Mouse (Mus musculus) gastrocnemius, adult 2 months (tissue): Measurements from ENCODE around the gene Zfp68. TPM values are rescaled to one million over a fixed set of nuclear protein-coding genes. Genes with fewer than 3 reads are reported as not detected.

Experiments
- DNase-seq: peaks from one replicate; pipeline ENCODE4 v3.0.0; 2022
- H3K27ac ChIP-seq: fragments of 200-600 bp; 2 replicates; pipeline ENCODE4 v1.8.1; 2022; ENCODE audit warnings: mild to moderate bottlenecking
- H3K4me3 ChIP-seq: fragments of 200-600 bp; 2 replicates; pipeline ENCODE4 v1.8.1; 2022; ENCODE audit warnings: mild to moderate bottlenecking, moderate library complexity
- CTCF ChIP-seq: fragments of 200-600 bp; IDR thresholded peaks from 2 replicates; pipeline ENCODE4 v1.8.1; 2022; ENCODE audit warnings: antibody characterized with exemption, mild to moderate bottlenecking, moderate library complexity
- intact Hi-C: fragments of 180-260 bp; cut with DNase I; formaldehyde crosslinking; loops from one replicate; pipeline ENCODE4 v1.15.1; 2025
- long read RNA-seq, 2 experiments: library from polyadenylated mRNA; stranded (forward); transcript quantifications; one replicate each; pipeline ENCODE4 v2.0.0; 2021
- total RNA-seq, 2 experiments: library from RNA; stranded (reverse); gene quantifications; 2 replicates each; pipeline ENCODE4 v1.2.3; 2021

Zfp68 gene
- total RNA-seq, result 10 to 100 TPM; 16.7 to 17.4 TPM
- long read RNA-seq, experiment 1, full-length matches to known transcripts, result 39 of 44 reads
- long read RNA-seq, experiment 1, partial matches to known transcripts, result 0 of 44 reads
- long read RNA-seq, experiment 1, other reads (novel, unspliced or antisense), result 5 of 44 reads
- long read RNA-seq, experiment 2, full-length matches to known transcripts, result 38 of 42 reads
- long read RNA-seq, experiment 2, partial matches to known transcripts, result 0 of 42 reads
- long read RNA-seq, experiment 2, other reads (novel, unspliced or antisense), result 4 of 42 reads

DNA sequence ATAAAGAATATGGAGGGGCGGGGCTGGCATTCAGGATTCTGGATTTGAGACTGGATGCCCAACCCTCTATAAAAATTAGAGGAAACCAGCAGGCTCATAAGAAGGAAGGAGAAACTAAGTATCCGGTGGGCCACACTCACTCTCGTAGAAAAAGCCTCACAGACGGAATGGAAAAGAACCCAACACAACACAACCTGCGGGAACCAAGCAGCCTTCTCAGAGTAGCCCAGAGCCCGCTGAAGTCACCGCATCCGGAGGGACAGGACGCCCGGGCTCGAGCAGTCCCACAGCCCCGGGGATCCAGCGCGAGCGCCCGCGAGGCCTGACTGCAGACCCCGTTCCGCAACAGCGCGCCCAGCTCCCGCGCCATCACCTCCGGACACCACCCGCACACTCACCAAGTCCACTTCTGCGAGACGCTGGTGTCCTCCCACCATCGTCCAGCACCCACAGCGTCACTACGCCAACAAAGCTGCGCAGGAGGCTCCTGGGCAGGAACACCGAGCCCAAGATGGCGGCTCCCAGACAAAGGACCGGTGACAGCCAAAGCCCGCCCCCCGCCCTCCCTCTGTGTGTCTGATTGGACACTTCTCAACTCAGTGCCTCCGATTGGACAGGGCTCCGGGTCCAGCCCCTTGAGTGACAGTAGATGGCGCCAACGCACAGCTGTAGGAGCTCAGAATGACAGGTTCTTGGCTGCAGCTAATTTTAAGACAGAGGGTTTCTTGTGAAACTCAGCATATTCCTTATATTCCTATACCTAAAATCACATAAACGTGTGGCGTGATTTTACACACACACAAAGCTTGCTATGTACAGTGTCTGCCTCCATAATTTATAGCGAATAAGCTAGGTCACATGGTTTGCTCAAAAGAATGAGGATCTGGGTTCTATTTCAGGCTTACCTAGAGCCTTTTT, at the start of gene Zfp68:
Gene Zfp68 (minus strand): TSS at position 551 of the 918 bp plus-strand sequence.
- TF ChIP-seq CTCF, result peak; percentile 57
- peak; percentile 95 for DNase-seq
- peak within 1 kb of the TSS; percentile 98 for H3K27ac ChIP-seq
- intact Hi-C loops, result no loop called here
- peak within 1 kb of the TSS; percentile 83 for H3K4me3 ChIP-seq

DNA sequence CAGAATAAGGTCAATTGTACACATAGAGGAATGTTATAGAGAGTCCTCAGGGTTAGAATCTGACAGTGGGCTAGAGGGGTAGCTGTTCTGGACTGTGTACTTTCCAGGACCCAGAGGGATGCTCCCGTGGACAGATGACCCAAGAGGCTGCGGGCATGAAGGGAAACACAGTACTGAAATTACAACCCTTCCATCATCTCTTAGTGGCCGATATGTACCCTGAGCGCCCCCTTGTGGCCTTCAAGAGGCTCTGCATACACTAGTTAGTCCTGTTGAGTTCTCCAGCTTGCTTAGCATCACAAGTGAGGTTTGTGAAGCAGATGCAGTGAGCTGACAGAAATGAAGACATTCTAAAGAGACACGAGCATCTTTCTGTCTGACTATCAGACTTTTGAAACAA, 39.4 kb upstream of the Zfp68 start:
- DNase-seq, result peak; percentile 40
- peak; percentile 83 for TF ChIP-seq CTCF

DNA sequence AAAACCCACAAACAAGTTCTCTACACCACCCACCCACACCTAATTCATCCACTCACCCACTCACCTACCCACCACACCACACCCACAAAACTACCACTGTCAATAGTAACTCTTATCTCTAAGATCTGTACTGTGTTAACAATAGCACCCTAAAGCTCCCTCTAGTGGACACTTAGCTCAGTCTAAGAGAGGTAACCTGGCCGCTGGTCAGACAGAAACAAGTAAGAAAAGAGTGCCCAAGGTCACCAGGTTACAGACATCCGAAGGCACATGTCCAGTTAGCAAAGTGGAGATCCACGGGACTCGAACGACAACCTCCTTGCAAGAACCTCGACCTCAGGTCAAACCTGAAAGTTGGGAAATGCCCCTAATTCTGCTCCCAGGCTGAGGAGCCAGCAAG, 38.3 kb upstream of the Zfp68 start:
- no peak overlapping the region for H3K4me3 ChIP-seq
- H3K27ac ChIP-seq, result no peak overlapping the region
- intact Hi-C loops, result no loop called here
- TF ChIP-seq CTCF, result peak; percentile 79
- DNase-seq, result no peak

More for the DNA sequence above, 39.4 kb upstream of the Zfp68 start:
- intact Hi-C loops, result no loop called here
- Histone ChIP-seq H3K27ac (no peak overlapping the region), H3K4me3 (no peak overlapping the region)

DNA sequence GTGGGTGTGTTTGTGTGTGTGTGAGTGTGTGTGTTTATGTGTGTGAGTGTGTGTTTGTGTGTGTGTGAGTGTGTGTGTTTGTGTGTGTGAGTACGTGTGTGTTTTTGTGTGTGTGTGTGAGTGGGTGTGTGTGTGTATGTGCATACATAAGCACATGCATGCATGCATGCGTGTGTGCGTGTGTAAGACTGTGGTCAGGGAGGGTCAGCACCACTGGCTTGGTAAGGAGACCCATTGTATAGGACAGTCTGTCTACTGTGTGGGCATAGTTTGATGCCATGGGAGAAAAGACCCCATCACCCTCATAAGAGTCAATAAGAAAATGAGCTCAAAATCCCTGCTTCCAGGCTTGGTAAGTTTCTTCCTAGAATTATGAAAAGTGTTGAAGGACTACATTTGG, 37.8 kb upstream of the Zfp68 start:
- no peak for TF ChIP-seq CTCF
- H3K4me3 ChIP-seq, result no peak overlapping the region
- intact Hi-C loops, result no loop called here
- H3K27ac ChIP-seq, result no peak overlapping the region
- no peak for DNase-seq

DNA sequence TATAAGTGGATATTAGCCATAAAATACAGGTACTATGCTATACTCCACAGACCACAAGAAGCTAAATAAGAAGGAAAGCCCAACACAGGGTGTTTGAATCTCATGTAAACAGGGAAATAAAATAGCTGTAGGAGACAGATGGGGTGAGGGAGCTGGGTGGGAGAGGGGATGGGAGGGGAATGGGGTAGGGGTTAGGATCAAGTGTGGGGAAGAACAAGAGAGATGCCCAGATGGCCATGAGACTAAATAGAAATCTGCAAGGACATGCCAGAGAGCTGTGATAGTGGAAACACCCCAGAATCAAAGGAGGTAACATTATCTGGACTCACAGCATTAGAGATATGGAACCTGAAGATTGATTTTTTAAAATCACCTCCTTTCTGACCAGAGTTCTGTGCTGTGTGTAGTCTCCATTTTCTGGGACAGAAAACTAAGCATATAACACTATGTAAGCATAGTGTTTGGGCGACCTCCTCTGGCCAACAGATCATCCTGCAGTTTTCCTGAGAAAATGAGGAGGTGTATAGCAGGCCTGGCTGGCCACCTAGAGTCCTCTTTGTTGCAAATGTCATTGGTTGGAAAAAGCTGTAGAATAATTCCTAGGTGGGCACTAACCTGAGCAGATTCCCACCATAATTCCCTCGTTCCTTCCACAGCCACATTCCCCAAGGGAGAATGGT, 37.1 kb upstream of the Zfp68 start:
- H3K4me3 ChIP-seq, result no peak overlapping the region
- intact Hi-C loops, result no loop called here
- DNase-seq, result peak; percentile 39
- no peak overlapping the region for H3K27ac ChIP-seq
- TF ChIP-seq CTCF, result peak; percentile 84

DNA sequence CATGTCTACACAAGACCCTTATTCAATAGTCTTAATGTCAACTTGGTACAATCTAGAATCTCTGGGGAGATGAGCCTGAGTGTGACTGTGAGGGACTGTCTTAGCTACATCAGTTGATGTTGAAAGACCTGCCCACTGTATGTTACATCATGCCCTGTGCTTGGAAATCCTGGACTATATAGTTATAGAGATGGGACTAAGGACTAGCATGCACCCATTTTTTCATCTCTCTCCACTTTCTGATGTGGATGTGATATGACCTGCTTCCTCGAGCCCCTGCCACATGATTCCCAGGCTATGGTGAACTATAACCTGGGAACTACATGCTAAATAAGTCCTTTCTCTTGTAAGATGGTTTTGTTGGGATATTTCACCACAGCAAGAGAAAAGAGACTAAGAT, 33.4 kb upstream of the Zfp68 start:
- no peak for DNase-seq
- TF ChIP-seq CTCF, result no peak
- Histone ChIP-seq H3K4me3 (no peak overlapping the region), H3K27ac (no peak overlapping the region)
- intact Hi-C loops, result no loop called here

DNA sequence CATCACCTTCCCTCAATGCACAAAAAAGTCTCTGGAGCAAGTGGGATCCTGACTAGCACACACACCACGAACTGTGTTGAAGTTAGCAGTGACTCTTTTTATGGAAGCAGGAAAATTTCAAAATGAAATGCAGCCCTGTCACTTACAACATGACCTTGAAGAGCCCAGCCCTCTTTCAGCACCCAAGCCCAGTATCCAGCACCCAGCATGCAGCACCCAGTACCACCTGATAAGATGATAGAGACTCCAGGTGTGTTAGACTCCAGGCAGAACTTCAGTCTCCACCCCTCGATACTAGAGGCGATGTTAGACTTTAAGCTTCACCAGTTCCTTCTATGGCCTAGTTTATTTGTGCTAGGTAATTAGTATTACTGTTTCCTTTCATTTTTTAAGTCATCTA, 22.2 kb upstream of the Zfp68 start:
- intact Hi-C loops, result no loop called here
- no peak for DNase-seq
- Histone ChIP-seq H3K4me3 (no peak overlapping the region), H3K27ac (no peak overlapping the region)
- no peak for TF ChIP-seq CTCF

DNA sequence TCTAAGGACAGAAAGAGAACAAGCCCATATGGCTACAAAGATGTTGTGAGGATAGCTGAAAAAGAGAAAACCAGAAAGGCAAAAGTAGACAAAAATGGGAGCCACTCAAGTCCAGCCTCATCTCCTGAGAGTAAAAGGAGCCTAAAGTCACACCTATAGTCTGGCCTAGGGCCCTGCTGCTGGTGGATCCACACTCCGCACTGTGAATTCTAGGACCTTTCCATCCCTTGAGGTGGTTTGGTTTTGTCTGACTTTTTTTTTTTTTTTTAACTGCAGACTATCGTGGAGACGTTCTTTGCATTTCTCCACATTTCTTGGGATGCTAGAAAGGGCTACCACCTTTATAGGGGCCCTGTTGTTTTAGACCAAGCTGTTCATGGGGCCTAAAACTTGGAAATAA, 21.5 kb upstream of the Zfp68 start:
- H3K4me3 ChIP-seq, result no peak overlapping the region
- TF ChIP-seq CTCF, result no peak
- DNase-seq, result no peak
- intact Hi-C loops, result no loop called here
- H3K27ac ChIP-seq, result no peak overlapping the region

DNA sequence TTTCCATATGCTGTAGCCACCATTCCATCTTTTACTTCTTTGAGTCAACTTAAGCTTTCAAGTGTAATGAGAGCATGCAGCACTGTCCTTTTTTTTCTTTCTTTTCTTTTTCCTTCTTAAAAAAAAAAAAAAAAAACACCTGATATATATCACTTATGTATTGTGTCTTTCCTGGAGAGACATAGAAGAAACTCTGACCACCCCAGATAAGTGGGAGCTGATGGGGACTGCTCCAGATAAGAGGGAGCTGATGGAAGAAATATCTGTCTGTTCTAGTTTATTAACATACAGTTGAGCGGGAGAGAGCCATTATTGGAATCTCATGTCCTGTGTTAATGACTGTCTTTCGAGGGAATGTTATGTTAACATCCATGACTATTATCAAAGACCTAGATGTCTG, 16.9 kb upstream of the Zfp68 start:
- H3K27ac ChIP-seq, result no peak overlapping the region
- no peak for DNase-seq
- H3K4me3 ChIP-seq, result no peak overlapping the region
- TF ChIP-seq CTCF, result no peak
- intact Hi-C loops, result no loop called here

DNA sequence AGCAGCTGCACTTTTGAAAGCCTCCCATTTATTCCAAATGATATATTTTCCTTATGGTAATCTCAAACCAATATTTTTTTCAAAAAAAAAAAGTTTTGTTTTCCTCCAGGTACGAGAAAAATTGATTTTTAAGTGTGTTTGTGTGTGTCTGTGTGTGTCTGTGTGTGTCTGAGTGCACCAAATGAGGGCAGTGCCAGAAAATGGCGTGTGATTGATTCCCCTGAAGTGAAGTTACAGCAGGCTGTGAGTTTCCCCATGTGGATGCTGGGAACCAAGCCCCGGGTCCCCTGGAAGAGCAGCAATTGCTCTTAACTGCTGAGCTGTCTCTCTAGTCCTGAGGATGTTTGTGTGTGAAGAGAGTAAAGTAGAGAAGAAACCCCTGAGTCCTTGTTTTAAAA, 3.9 kb upstream of the Zfp68 start:
- Histone ChIP-seq H3K27ac (peak overlapping the region; percentile 89; the same call in 1 of the 2 replicates), H3K4me3 (peak overlapping the region; percentile 91)
- intact Hi-C loops, result no loop called here
- DNase-seq, result no peak
- no peak for TF ChIP-seq CTCF

DNA sequence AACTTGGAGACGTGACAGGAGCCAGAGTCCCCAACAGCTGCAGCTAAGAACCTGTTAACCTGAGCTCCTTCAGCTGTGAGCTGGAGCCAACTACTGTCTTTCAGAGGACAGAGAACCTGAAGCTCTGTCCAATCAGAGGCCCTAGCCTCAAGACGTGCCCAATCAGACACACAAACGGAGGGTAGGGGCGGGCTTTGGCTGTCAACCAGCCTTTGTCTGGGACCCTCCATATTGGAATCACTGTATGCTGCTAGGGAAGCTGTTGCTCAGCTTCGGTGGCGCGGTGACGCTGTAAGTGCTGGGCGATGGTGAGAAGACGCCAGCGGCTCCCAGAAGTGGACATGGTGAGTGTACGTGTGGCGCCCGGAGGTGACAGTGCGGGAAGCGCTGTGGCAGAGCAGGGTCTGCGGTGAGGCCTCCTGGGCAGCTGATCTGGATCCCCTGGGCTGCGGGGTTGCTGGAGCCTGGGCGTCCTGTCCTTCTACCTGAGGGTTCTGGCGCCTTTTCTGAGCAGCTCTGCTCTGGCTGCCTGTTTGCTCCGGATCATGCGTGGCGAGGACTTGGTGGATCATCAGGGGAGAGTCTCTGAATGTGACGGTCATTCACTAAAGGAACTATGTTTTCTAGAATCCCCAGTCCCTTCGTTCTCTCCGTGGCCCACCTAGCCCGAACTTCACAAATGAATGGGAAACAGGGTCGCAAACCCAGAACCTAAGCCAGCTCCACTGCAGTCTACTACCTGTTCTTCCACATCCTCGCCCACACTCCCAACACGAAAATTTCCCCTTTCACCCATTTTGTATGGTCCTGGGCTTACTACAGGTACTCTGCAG, 3.3 kb upstream of the Zfp68 start, which contains the start of gene A430033K04Rik:
Gene A430033K04Rik (plus strand): TSS at position 215 of the 833 bp plus-strand sequence.
- no peak for TF ChIP-seq CTCF
- H3K27ac ChIP-seq, result peak within 1 kb of the TSS; percentile 89
- peak within 1 kb of the TSS; percentile 91 for H3K4me3 ChIP-seq
- DNase-seq, result peak; percentile 95
- intact Hi-C loops, result no loop called here

DNA sequence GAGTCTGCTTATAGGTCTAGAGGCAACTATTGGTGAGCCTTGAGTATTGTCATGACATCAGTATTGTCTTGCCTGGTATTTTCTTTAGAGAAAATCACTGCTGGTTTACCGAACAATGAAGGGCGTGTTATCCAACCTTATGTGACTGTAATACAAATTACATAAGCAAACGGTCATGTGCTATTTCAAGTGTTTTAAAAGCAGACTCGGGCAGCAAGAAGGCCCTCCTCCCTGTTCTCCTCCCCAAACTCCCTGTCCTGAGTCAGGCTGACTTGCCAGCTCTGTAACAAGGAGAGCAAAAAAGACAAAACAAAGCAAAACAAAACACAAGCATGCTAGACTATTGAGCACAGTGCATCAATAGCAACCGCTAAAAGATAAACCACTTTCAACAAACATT, 1.3 kb upstream of the Zfp68 start:
- TF ChIP-seq CTCF, result no peak
- Histone ChIP-seq H3K27ac (no peak overlapping the region), H3K4me3 (no peak overlapping the region)
- no peak for DNase-seq
- intact Hi-C loops, result no loop called here
